Mouse (Mus musculus): ENCODE results near the gene H2-DMb1. TPM values are rescaled to one million over a fixed set of nuclear protein-coding genes. Genes with fewer than 3 reads are reported as not detected.

Gene H2-DMb1
- polyA plus RNA-seq, 1 experiment = not detected

- TF ChIP-seq MYOG (IDR thresholded peaks at IDR 0.05; ENCODE audit: control insufficient read depth, extremely low read depth, insufficient read length) (no peak), CEBPB (IDR thresholded peaks at IDR 0.05; ENCODE audit: low read depth) (no peak), CTCF (IDR thresholded peaks at IDR 0.05; ENCODE audit: control insufficient read depth, insufficient read depth, insufficient read length) (no peak), USF1 (IDR thresholded peaks at IDR 0.05; ENCODE audit: low read depth) (no peak), FOSL1 (IDR thresholded peaks at IDR 0.05; ENCODE audit: insufficient read depth, low read length, poor library complexity, severe bottlenecking) (no peak), MYOD1 (IDR thresholded peaks at IDR 0.05; ENCODE audit: control insufficient read depth, insufficient read length, low read depth) (no peak), MAX (IDR thresholded peaks at IDR 0.05) (no peak)
- H3K79me3 ChIP-seq (ENCODE audit: low read depth) = peaks cover 68% of the 10 kb centered on the region
- H3K36me3 ChIP-seq (ENCODE audit: control insufficient read depth, insufficient read depth) = peaks cover 38% of the 10 kb centered on the region
- H3K27me3 ChIP-seq (ENCODE audit: control insufficient read depth, insufficient read depth, insufficient read length) = no peaks in the 10 kb centered on the region
- peak overlapping the region; percentile 92 for H3ac ChIP-seq (ENCODE audit: control insufficient read depth, insufficient read length, low read depth)
- peak overlapping the region; percentile 86 for H3K4me3 ChIP-seq (ENCODE audit: insufficient read depth, poor library complexity, severe bottlenecking)
- peaks cover 95% of the 10 kb centered on the region for H3K79me2 ChIP-seq (ENCODE audit: control insufficient read depth, insufficient read depth)
Observed at GRCm38 (mm10) chr17:34120814-34121171, 32.1 kb upstream of the H2-DMb1 start.

GRCm38 (mm10) chr17:34121172-34121878, 31.5 kb upstream of the H2-DMb1 start:
- TF ChIP-seq CEBPB (IDR thresholded peaks at IDR 0.05; ENCODE audit: low read depth) = no peak
- peaks cover 33% of the 10 kb centered on the region for H3K36me3 ChIP-seq (ENCODE audit: control insufficient read depth, insufficient read depth)
- H3K4me3 ChIP-seq (ENCODE audit: insufficient read depth, poor library complexity, severe bottlenecking) = peak overlapping the region; percentile 86

GRCm38 (mm10) chr17:34121879-34122187, 31.0 kb upstream of the H2-DMb1 start:
- peaks cover 28% of the 10 kb centered on the region for H3K36me3 ChIP-seq (ENCODE audit: control insufficient read depth, insufficient read depth)
- no peaks in the 10 kb centered on the region for H3K27me3 ChIP-seq (ENCODE audit: control insufficient read depth, insufficient read depth, insufficient read length)
- peaks cover 62% of the 10 kb centered on the region for H3K79me3 ChIP-seq (ENCODE audit: low read depth)
- peak overlapping the region; percentile 99 for H3ac ChIP-seq (ENCODE audit: control insufficient read depth, insufficient read length, low read depth)
- H3K4me3 ChIP-seq (ENCODE audit: insufficient read depth, poor library complexity, severe bottlenecking) = peak overlapping the region; percentile 86
- peaks cover 95% of the 10 kb centered on the region for H3K79me2 ChIP-seq (ENCODE audit: control insufficient read depth, insufficient read depth)
- no peak for TF ChIP-seq CTCF (IDR thresholded peaks at IDR 0.05; ENCODE audit: control insufficient read depth, insufficient read depth, insufficient read length)
- no peak for TF ChIP-seq USF1 (IDR thresholded peaks at IDR 0.05; ENCODE audit: low read depth)
- no peak for TF ChIP-seq MYOD1 (IDR thresholded peaks at IDR 0.05; ENCODE audit: control insufficient read depth, insufficient read length, low read depth)
- no peak for TF ChIP-seq MYOG (IDR thresholded peaks at IDR 0.05; ENCODE audit: control insufficient read depth, extremely low read depth, insufficient read length)
- no peak for TF ChIP-seq FOSL1 (IDR thresholded peaks at IDR 0.05; ENCODE audit: insufficient read depth, low read length, poor library complexity, severe bottlenecking)
- no peak for TF ChIP-seq MAX (IDR thresholded peaks at IDR 0.05)
- no peak for TF ChIP-seq CEBPB (IDR thresholded peaks at IDR 0.05; ENCODE audit: low read depth)

More at GRCm38 (mm10) chr17:34121172-34121878, 31.5 kb upstream of the H2-DMb1 start:
- Histone ChIP-seq H3ac (ENCODE audit: control insufficient read depth, insufficient read length, low read depth) (peak overlapping the region; percentile 99), H3K27me3 (ENCODE audit: control insufficient read depth, insufficient read depth, insufficient read length) (no peaks in the 10 kb centered on the region), H3K79me3 (ENCODE audit: low read depth) (peaks cover 66% of the 10 kb centered on the region), H3K79me2 (ENCODE audit: control insufficient read depth, insufficient read depth) (peaks cover 95% of the 10 kb centered on the region)

GRCm38 (mm10) chr17:34122188-34122984, 30.5 kb upstream of the H2-DMb1 start, which contains the start of gene Brd2:
Gene Brd2, minus strand, starts transcription at chr17:34122634.
- peak within 1 kb of the TSS; percentile 99 for H3ac ChIP-seq (ENCODE audit: control insufficient read depth, insufficient read length, low read depth)
- TF ChIP-seq USF1 (IDR thresholded peaks at IDR 0.05; ENCODE audit: low read depth) (peak; percentile 95), MYOG (IDR thresholded peaks at IDR 0.05; ENCODE audit: control insufficient read depth, extremely low read depth, insufficient read length) (no peak)
- H3K27me3 ChIP-seq (ENCODE audit: control insufficient read depth, insufficient read depth, insufficient read length) = no peaks in the 10 kb centered on the region
- H3K79me2 ChIP-seq (ENCODE audit: control insufficient read depth, insufficient read depth) = peaks cover 95% of the 10 kb centered on the region
- peaks cover 57% of the 10 kb centered on the region for H3K79me3 ChIP-seq (ENCODE audit: low read depth)
- peak within 1 kb of the TSS; percentile 86 for H3K4me3 ChIP-seq (ENCODE audit: insufficient read depth, poor library complexity, severe bottlenecking)
- H3K36me3 ChIP-seq (ENCODE audit: control insufficient read depth, insufficient read depth) = peaks cover 22% of the 10 kb centered on the region

- no peak for TF ChIP-seq MAX (IDR thresholded peaks at IDR 0.05)
- TF ChIP-seq CTCF (IDR thresholded peaks at IDR 0.05; ENCODE audit: control insufficient read depth, insufficient read depth, insufficient read length) = no peak
- no peak for TF ChIP-seq MYOG (IDR thresholded peaks at IDR 0.05; ENCODE audit: control insufficient read depth, extremely low read depth, insufficient read length)
- TF ChIP-seq USF1 (IDR thresholded peaks at IDR 0.05; ENCODE audit: low read depth) = no peak
- TF ChIP-seq CEBPB (IDR thresholded peaks at IDR 0.05; ENCODE audit: low read depth) = no peak
- no peak for TF ChIP-seq MYOD1 (IDR thresholded peaks at IDR 0.05; ENCODE audit: control insufficient read depth, insufficient read length, low read depth)
- no peak for TF ChIP-seq FOSL1 (IDR thresholded peaks at IDR 0.05; ENCODE audit: insufficient read depth, low read length, poor library complexity, severe bottlenecking)
Observed at GRCm38 (mm10) chr17:34123111-34123510, 29.8 kb upstream of the H2-DMb1 start.

GRCm38 (mm10) chr17:34123518-34123917, 29.4 kb upstream of the H2-DMb1 start:
- peaks cover 13% of the 10 kb centered on the region for H3K36me3 ChIP-seq (ENCODE audit: control insufficient read depth, insufficient read depth)
- H3ac ChIP-seq (ENCODE audit: control insufficient read depth, insufficient read length, low read depth) = peak overlapping the region; percentile 27
- peak overlapping the region; percentile 86 for H3K4me3 ChIP-seq (ENCODE audit: insufficient read depth, poor library complexity, severe bottlenecking)
- peaks cover 87% of the 10 kb centered on the region for H3K79me2 ChIP-seq (ENCODE audit: control insufficient read depth, insufficient read depth)
- peaks cover 45% of the 10 kb centered on the region for H3K79me3 ChIP-seq (ENCODE audit: low read depth)
- H3K27me3 ChIP-seq (ENCODE audit: control insufficient read depth, insufficient read depth, insufficient read length) = no peaks in the 10 kb centered on the region
- TF ChIP-seq FOSL1 (IDR thresholded peaks at IDR 0.05; ENCODE audit: insufficient read depth, low read length, poor library complexity, severe bottlenecking) (no peak), USF1 (IDR thresholded peaks at IDR 0.05; ENCODE audit: low read depth) (no peak), MYOD1 (IDR thresholded peaks at IDR 0.05; ENCODE audit: control insufficient read depth, insufficient read length, low read depth) (no peak), MYOG (IDR thresholded peaks at IDR 0.05; ENCODE audit: control insufficient read depth, extremely low read depth, insufficient read length) (no peak), CEBPB (IDR thresholded peaks at IDR 0.05; ENCODE audit: low read depth) (no peak), MAX (IDR thresholded peaks at IDR 0.05) (no peak), CTCF (IDR thresholded peaks at IDR 0.05; ENCODE audit: control insufficient read depth, insufficient read depth, insufficient read length) (no peak)

More at GRCm38 (mm10) chr17:34123111-34123510, 29.8 kb upstream of the H2-DMb1 start:
- Histone ChIP-seq H3ac (ENCODE audit: control insufficient read depth, insufficient read length, low read depth) (peak overlapping the region; percentile 71), H3K27me3 (ENCODE audit: control insufficient read depth, insufficient read depth, insufficient read length) (no peaks in the 10 kb centered on the region), H3K36me3 (ENCODE audit: control insufficient read depth, insufficient read depth) (peaks cover 15% of the 10 kb centered on the region), H3K79me3 (ENCODE audit: low read depth) (peaks cover 50% of the 10 kb centered on the region), H3K79me2 (ENCODE audit: control insufficient read depth, insufficient read depth) (peaks cover 91% of the 10 kb centered on the region), H3K4me3 (ENCODE audit: insufficient read depth, poor library complexity, severe bottlenecking) (peak overlapping the region; percentile 86)

Data from C2C12 (cell line).